Mouse (Mus musculus) c-Kit-positive CD71-negative TER-119-negative erythroid progenitor cells, embryonic 14.5 days (primary cell): ENCODE results near the gene 1700024B05Rik.
"Not testable (repeated sequence)": the region's sequence is repeated elsewhere in the genome, so short reads cannot be mapped to it uniquely, and the experiment has no call there.

ENCODE experiments used
- DNase-seq: peaks from one replicate; pipeline ENCODE4 v3.0.0-alpha.2; 2013; ENCODE audit warnings: low read depth

1700024B05Rik gene

GRCm38 (mm10) chr14:41943695-41944094 lies at the start of gene 1700024B05Rik:
Gene 1700024B05Rik (plus strand): TSS chr14:41943995.
- DNase-seq: not testable (repeated sequence)

- DNase-seq: not testable (repeated sequence)
Measured at GRCm38 (mm10) chr14:41907190-41907589, 36.6 kb upstream of the 1700024B05Rik start, which contains the start of gene Gm7980. Gene Gm7980 (minus strand): TSS chr14:41907290.

DNA sequence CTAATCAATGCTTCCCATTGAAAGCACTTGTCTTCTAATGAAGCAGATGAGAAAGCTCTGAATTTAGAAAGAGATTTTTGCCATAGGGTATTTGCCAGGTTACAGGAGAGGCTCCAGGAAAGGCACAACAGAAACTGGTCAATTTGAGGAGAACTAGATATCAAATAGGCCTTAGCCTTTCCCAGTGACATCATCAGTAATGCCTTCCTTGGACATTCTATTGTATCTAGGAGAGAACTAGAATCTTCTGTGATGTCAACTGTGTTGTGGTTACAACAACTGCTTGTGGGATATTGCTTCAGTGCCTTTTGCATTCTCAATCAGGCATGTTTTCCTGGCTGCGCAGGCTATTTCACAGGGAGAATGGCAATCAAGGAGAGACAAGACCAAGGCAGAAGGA lies 19.1 kb upstream of the 1700024B05Rik start, which contains the start of gene 1700049E17Rik1:
Gene 1700049E17Rik1, plus strand, starts transcription at position 301 of the 400 bp plus-strand sequence.
- DNase-seq: not testable (repeated sequence)

- not testable (repeated sequence) for DNase-seq
Measured at GRCm38 (mm10) chr14:41964095-41964494, 20.3 kb downstream of the 1700024B05Rik start.

GRCm38 (mm10) chr14:41967827-41968226 lies 24.0 kb downstream of the 1700024B05Rik start, which contains the start of gene Gm6401:
Gene Gm6401 (minus strand): TSS chr14:41967927.
- not testable (repeated sequence) for DNase-seq

- DNase-seq: not testable (repeated sequence)
Measured at GRCm38 (mm10) chr14:41968596-41968995, 24.8 kb downstream of the 1700024B05Rik start.

DNA sequence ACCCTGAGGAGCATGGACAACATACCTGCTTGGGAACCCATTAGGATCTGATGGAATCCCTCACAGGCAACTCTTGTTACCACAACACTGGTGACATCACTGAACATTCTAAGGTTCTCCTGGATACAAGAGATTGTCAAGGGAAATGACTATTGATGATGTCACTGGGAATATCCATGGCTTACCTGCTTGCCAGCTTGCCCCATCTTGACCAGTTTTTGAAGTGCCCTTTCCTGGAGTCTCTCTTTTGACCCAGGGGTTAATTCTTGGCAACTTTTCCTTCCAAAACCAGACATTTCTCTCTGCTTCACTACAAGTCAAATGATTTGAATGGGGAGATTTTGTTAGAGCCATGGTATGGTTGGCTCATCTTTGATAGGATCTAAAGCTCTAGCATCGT lies 39.4 kb downstream of the 1700024B05Rik start, which contains the start of gene Gm3543:
Gene Gm3543, minus strand, starts transcription at position 101 of the 400 bp plus-strand sequence.
- not testable (repeated sequence) for DNase-seq
